Mouse (Mus musculus) heart, postnatal 0 days (tissue): Measurements from ENCODE around the gene Ippk.

ENCODE experiments used
- CTCF ChIP-seq: IDR thresholded peaks from 2 replicates; pipeline ENCODE4 v1.5.1; 2016; ENCODE audit warnings: antibody characterized with exemption, control low read depth, low read depth
- EP300 ChIP-seq: IDR thresholded peaks from 2 replicates; pipeline ENCODE4 v1.6.1; 2016; ENCODE audit warnings: antibody characterized with exemption, low read depth

- TF ChIP-seq CTCF (no peak), EP300 (no peak)
These were observed 513 bp downstream of the Ippk start for GRCm38 (mm10) chr13:49421606-49421917.
